Mouse (Mus musculus): ENCODE results near the gene Mrpl34. TPM values are rescaled to one million over a fixed set of nuclear protein-coding genes. Genes with fewer than 3 reads are reported as not detected.
"Not testable (repeated sequence)": the region's sequence is repeated elsewhere in the genome, so short reads cannot be mapped to it uniquely, and the experiment has no call there.

Mrpl34 gene
- polyA plus RNA-seq (2015; fragmentation: Nextera tagmentation; extraction: Ambion mirVana), result 168 and 172 TPM in 2 replicates

DNA sequence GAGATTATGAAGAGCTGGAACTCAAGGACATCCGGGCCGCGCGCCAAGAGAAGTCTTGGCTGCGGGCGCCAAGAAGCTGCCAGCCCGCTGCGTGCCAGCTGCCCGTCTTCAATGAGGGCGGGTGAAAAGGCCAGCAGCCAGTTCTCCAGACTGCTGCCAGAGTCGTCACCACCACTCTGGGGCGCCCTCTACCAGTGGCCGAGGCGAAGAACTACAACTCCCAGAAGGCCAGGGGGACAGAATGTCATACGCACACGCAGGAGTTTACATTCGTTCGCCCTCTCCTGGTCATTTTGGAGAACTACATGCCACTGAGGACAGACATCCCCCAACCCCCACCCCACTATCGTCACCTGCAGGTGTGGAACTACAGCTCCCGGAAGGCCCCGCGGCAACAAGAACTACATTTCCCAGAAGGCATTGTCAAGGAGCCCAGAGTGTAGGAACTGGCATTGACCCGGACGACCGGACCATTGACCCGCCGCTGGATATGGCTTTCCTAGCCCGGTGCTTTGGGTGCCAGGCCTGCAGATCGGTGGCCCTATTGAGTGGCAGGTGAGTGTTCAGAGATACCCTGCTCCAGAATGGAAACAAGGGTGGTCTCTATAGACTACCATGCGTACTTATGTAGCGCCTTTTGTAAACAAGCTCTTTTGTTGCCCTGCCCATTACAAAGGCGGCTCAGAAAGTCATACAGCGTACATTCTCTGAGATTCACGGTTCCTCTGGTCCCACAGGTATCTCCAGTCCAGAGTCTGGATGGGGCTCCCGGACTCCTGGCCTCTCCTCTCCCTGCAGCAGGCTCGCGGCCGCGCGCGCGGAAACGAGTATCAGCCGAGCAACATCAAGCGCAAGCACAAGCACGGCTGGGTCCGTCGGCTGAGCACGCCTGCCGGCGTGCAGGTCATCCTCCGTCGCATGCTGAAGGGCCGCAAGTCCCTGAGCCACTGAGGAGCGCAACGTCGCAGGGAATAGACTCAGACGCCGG is at the start of gene Mrpl34:
Gene Mrpl34 (plus strand): TSS at position 447 of the 988 bp plus-strand sequence.
- Histone ChIP-seq H3K36me3 (ENCODE audit: control insufficient read depth, insufficient read depth, low read length) (peaks cover 9% of the 10 kb centered on the region), H3K4me3 (ENCODE audit: low read length) (peak within 1 kb of the TSS; percentile 81), H3K9me3 (ENCODE audit: control insufficient read depth, low read length) (no peaks in the 10 kb centered on the region), H3K4me2 (ENCODE audit: low read length) (peak within 1 kb of the TSS; percentile 89), H3K4me1 (ENCODE audit: control insufficient read depth, insufficient read depth, low read depth, low read length) (peaks cover 35% of the 10 kb centered on the region), H3K27ac (ENCODE audit: low read depth, low read length) (peak within 1 kb of the TSS; percentile 85), H3K27me3 (replicated peaks; ENCODE audit: control insufficient read depth, insufficient read depth, low read length) (no peaks in the 10 kb centered on the region), H3K9ac (ENCODE audit: low read depth, low read length) (peak within 1 kb of the TSS; percentile 77)
- ATAC-seq, result peak; percentile 79
- WGBS, result under 1% methylated on average over 59 of the region's 59 CpGs

DNA sequence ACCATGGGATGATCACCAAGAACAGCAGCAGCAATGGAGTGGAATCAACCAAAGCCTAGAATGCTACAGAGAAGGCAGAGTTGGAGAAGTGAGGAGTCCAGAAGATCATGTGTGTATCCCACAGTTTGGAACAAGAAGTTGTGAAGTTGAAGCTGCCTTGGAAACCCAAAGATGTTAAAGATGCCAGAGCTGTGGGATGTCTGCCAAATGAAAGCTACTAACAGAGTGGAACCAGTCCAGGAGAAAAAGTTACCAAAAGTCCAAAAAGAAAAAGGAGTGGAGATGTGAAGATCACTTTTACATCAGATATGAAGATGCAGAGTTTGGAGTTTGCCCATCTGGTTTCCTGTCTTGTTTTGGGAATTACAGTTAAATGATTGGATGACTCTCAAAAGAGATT is 42.6 kb upstream of the Mrpl34 start:
- H3K27ac ChIP-seq (ENCODE audit: low read depth, low read length), result no peak overlapping the region
- H3K4me3 ChIP-seq (ENCODE audit: low read length), result no peak overlapping the region
- H3K36me3 ChIP-seq (ENCODE audit: control insufficient read depth, insufficient read depth, low read length), result no peaks in the 10 kb centered on the region
- H3K4me1 ChIP-seq (ENCODE audit: control insufficient read depth, insufficient read depth, low read depth, low read length), result no peaks in the 10 kb centered on the region
- H3K9me3 ChIP-seq (ENCODE audit: control insufficient read depth, low read length), result peaks cover 2% of the 10 kb centered on the region; the same call in 1 of the 2 replicates
- no peak for ATAC-seq
- H3K27me3 ChIP-seq (replicated peaks; ENCODE audit: control insufficient read depth, insufficient read depth, low read length), result no peaks in the 10 kb centered on the region
- H3K9ac ChIP-seq (ENCODE audit: low read depth, low read length), result no peak overlapping the region
- H3K4me2 ChIP-seq (ENCODE audit: low read length), result no peak overlapping the region

- not testable (repeated sequence) for H3K4me3 ChIP-seq (ENCODE audit: low read length); H3K4me2 ChIP-seq (ENCODE audit: low read length); H3K9me3 ChIP-seq (ENCODE audit: control insufficient read depth, low read length); H3K36me3 ChIP-seq (ENCODE audit: control insufficient read depth, insufficient read depth, low read length); H3K4me1 ChIP-seq (ENCODE audit: control insufficient read depth, insufficient read depth, low read depth, low read length); H3K27me3 ChIP-seq (replicated peaks; ENCODE audit: control insufficient read depth, insufficient read depth, low read length); H3K27ac ChIP-seq (ENCODE audit: low read depth, low read length); ATAC-seq; H3K9ac ChIP-seq (ENCODE audit: low read depth, low read length)
- WGBS, result 90% methylated on average over 1 of the region's 1 CpGs
Measured at GRCm38 (mm10) chr8:71432935-71433334, 31.8 kb upstream of the Mrpl34 start.

- no peaks in the 10 kb centered on the region for H3K4me1 ChIP-seq (ENCODE audit: control insufficient read depth, insufficient read depth, low read depth, low read length)
- WGBS, result 63% methylated on average over 3 of the region's 3 CpGs
- H3K4me3 ChIP-seq (ENCODE audit: low read length), result no peak overlapping the region
- no peak overlapping the region for H3K9ac ChIP-seq (ENCODE audit: low read depth, low read length)
- H3K27ac ChIP-seq (ENCODE audit: low read depth, low read length), result no peak overlapping the region
- ATAC-seq, result no peak
- H3K4me2 ChIP-seq (ENCODE audit: low read length), result no peak overlapping the region
- H3K36me3 ChIP-seq (ENCODE audit: control insufficient read depth, insufficient read depth, low read length), result no peaks in the 10 kb centered on the region
- H3K9me3 ChIP-seq (ENCODE audit: control insufficient read depth, low read length), result no peaks in the 10 kb centered on the region
- no peaks in the 10 kb centered on the region for H3K27me3 ChIP-seq (replicated peaks; ENCODE audit: control insufficient read depth, insufficient read depth, low read length)
Measured at GRCm38 (mm10) chr8:71437041-71437440, 27.7 kb upstream of the Mrpl34 start.

GRCm38 (mm10) chr8:71441404-71441803 is 23.4 kb upstream of the Mrpl34 start:
- no peaks in the 10 kb centered on the region for H3K4me1 ChIP-seq (ENCODE audit: control insufficient read depth, insufficient read depth, low read depth, low read length)
- H3K27ac ChIP-seq (ENCODE audit: low read depth, low read length), result no peak overlapping the region
- H3K36me3 ChIP-seq (ENCODE audit: control insufficient read depth, insufficient read depth, low read length), result no peaks in the 10 kb centered on the region
- peak; percentile 65; the same call in 1 of the 2 replicates for ATAC-seq
- no peak overlapping the region for H3K4me3 ChIP-seq (ENCODE audit: low read length)
- WGBS, result 0% methylated on average over 7 of the region's 7 CpGs
- no peak overlapping the region for H3K4me2 ChIP-seq (ENCODE audit: low read length)
- H3K9ac ChIP-seq (ENCODE audit: low read depth, low read length), result no peak overlapping the region
- no peaks in the 10 kb centered on the region for H3K27me3 ChIP-seq (replicated peaks; ENCODE audit: control insufficient read depth, insufficient read depth, low read length)
- H3K9me3 ChIP-seq (ENCODE audit: control insufficient read depth, low read length), result no peaks in the 10 kb centered on the region

GRCm38 (mm10) chr8:71445096-71445495 is 19.7 kb upstream of the Mrpl34 start:
- no peaks in the 10 kb centered on the region for H3K27me3 ChIP-seq (replicated peaks; ENCODE audit: control insufficient read depth, insufficient read depth, low read length)
- H3K4me3 ChIP-seq (ENCODE audit: low read length), result no peak overlapping the region
- H3K9ac ChIP-seq (ENCODE audit: low read depth, low read length), result no peak overlapping the region
- ATAC-seq, result no peak
- no peaks in the 10 kb centered on the region for H3K9me3 ChIP-seq (ENCODE audit: control insufficient read depth, low read length)
- no peaks in the 10 kb centered on the region for H3K4me1 ChIP-seq (ENCODE audit: control insufficient read depth, insufficient read depth, low read depth, low read length)
- no peaks in the 10 kb centered on the region for H3K36me3 ChIP-seq (ENCODE audit: control insufficient read depth, insufficient read depth, low read length)
- H3K27ac ChIP-seq (ENCODE audit: low read depth, low read length), result no peak overlapping the region
- H3K4me2 ChIP-seq (ENCODE audit: low read length), result no peak overlapping the region
- WGBS, result 82% methylated on average over 7 of the region's 7 CpGs

- H3K9me3 ChIP-seq (ENCODE audit: control insufficient read depth, low read length), result no peaks in the 10 kb centered on the region
- H3K9ac ChIP-seq (ENCODE audit: low read depth, low read length), result no peak overlapping the region
- no peak overlapping the region for H3K4me3 ChIP-seq (ENCODE audit: low read length)
- H3K27ac ChIP-seq (ENCODE audit: low read depth, low read length), result no peak overlapping the region
- WGBS, result 59% methylated on average over 4 of the region's 4 CpGs
- no peaks in the 10 kb centered on the region for H3K4me1 ChIP-seq (ENCODE audit: control insufficient read depth, insufficient read depth, low read depth, low read length)
- H3K4me2 ChIP-seq (ENCODE audit: low read length), result no peak overlapping the region
- H3K27me3 ChIP-seq (replicated peaks; ENCODE audit: control insufficient read depth, insufficient read depth, low read length), result no peaks in the 10 kb centered on the region
- ATAC-seq, result no peak
- no peaks in the 10 kb centered on the region for H3K36me3 ChIP-seq (ENCODE audit: control insufficient read depth, insufficient read depth, low read length)
Measured at GRCm38 (mm10) chr8:71451337-71451736, 13.4 kb upstream of the Mrpl34 start.

GRCm38 (mm10) chr8:71451777-71452176 is 13.0 kb upstream of the Mrpl34 start:
- 58% methylated on average over 10 of the region's 11 CpGs for WGBS
- no peak overlapping the region for H3K9ac ChIP-seq (ENCODE audit: low read depth, low read length)
- H3K27ac ChIP-seq (ENCODE audit: low read depth, low read length), result no peak overlapping the region
- no peaks in the 10 kb centered on the region for H3K9me3 ChIP-seq (ENCODE audit: control insufficient read depth, low read length)
- H3K4me3 ChIP-seq (ENCODE audit: low read length), result no peak overlapping the region
- ATAC-seq, result no peak
- H3K27me3 ChIP-seq (replicated peaks; ENCODE audit: control insufficient read depth, insufficient read depth, low read length), result no peaks in the 10 kb centered on the region
- peaks cover 3% of the 10 kb centered on the region for H3K36me3 ChIP-seq (ENCODE audit: control insufficient read depth, insufficient read depth, low read length)
- H3K4me2 ChIP-seq (ENCODE audit: low read length), result no peak overlapping the region
- H3K4me1 ChIP-seq (ENCODE audit: control insufficient read depth, insufficient read depth, low read depth, low read length), result no peaks in the 10 kb centered on the region

DNA sequence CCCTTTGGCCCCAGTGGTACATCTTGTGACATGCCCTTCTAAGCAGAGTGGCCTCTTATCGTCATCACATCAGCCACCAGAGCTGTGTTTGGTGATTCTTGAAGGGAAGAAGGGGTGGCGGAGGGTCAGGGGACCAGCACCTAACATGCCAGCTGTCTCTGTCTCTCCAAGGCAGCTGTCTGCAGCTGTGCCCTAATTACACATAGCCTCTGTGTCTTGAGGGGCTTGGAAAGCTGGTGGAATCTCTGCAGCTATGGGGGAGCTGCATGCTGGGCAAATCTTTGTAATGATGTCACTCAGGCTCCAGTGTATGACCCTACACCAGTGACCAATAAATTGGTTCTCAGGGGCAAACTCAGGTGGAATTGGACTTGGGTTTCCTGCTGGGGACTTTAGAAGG is 12.1 kb upstream of the Mrpl34 start:
- H3K9ac ChIP-seq (ENCODE audit: low read depth, low read length), result no peak overlapping the region

More for the DNA sequence above, 12.1 kb upstream of the Mrpl34 start:
- H3K4me1 ChIP-seq (ENCODE audit: control insufficient read depth, insufficient read depth, low read depth, low read length), result no peaks in the 10 kb centered on the region
- no peak overlapping the region for H3K4me2 ChIP-seq (ENCODE audit: low read length)
- no peak overlapping the region for H3K4me3 ChIP-seq (ENCODE audit: low read length)
- WGBS, result 88% methylated on average over 2 of the region's 2 CpGs
- H3K27ac ChIP-seq (ENCODE audit: low read depth, low read length), result no peak overlapping the region
- ATAC-seq, result no peak
- no peaks in the 10 kb centered on the region for H3K27me3 ChIP-seq (replicated peaks; ENCODE audit: control insufficient read depth, insufficient read depth, low read length)
- peaks cover 11% of the 10 kb centered on the region for H3K36me3 ChIP-seq (ENCODE audit: control insufficient read depth, insufficient read depth, low read length)
- H3K9me3 ChIP-seq (ENCODE audit: control insufficient read depth, low read length), result no peaks in the 10 kb centered on the region

All from hindbrain, embryonic 16.5 days (tissue).